ENCODE assay signal across 9 mouse cellular contexts in genomic region chr19:6911101-6912074, GRCm38 (mm10). TPM values are rescaled to one million over a fixed set of nuclear protein-coding genes. Genes with fewer than 3 reads are reported as not detected.
A peak's percentile ranks its signal among the peaks of the same experiment; 100 is the strongest.
DNase-seq lines count a peak whose midpoint lies in the region; ATAC-seq lines count a peak whose summit lies in the region.
"Had no signal": no experiment of that assay in that cellular context is flagged by ENCODE, and none has a peak within 500 bp of the region (broad histone marks: within the 10 kb centered on the region; RNA-seq: fewer than 3 reads in every experiment).

No protein-coding gene starts in this region.

- H3K4me2 ChIP-seq in lung, embryonic 16.5 days (ENCODE audit: low read depth, low read length), result peak overlapping the region; percentile 75
- peak overlapping the region; percentile 78 for H3K4me2 ChIP-seq in intestine, embryonic 14.5 days (ENCODE audit: low read length)
- peak overlapping the region; percentile 70; the same call in 1 of the 2 replicates for H3K4me2 ChIP-seq in neural tube, embryonic 14.5 days (ENCODE audit: low read depth, low read length)

- peak; percentile 29 for DNase-seq in adrenal gland, postnatal 14 days
- no peak for DNase-seq in adrenal gland, postnatal 10 days
- no peak for DNase-seq in lung, postnatal 25 days (ENCODE audit: low spot score)
- DNase-seq in intestine, embryonic 14.5 days (ENCODE audit: low spot score), result no peak
- no peak for DNase-seq in embryo, embryonic 10 days (ENCODE audit: low spot score)
- DNase-seq in Muller cell, postnatal 12 days (ENCODE audit: inconsistent ontology term), result no peak
- DNase-seq: thymus, adult 2 months had no signal

- no peak overlapping the region for H3K27ac ChIP-seq in lung, embryonic 16.5 days (ENCODE audit: low read length)
- no peak overlapping the region for H3K27ac ChIP-seq in intestine, embryonic 14.5 days (ENCODE audit: low read depth)
- no peak overlapping the region for H3K27ac ChIP-seq in neural tube, embryonic 14.5 days (ENCODE audit: low read depth, low read length)

- ATAC-seq in lung, embryonic 16.5 days (ENCODE audit: low read depth), result no peak
- no peak for ATAC-seq in intestine, embryonic 14.5 days (replicated peaks; ENCODE audit: low FRiP score, low TSS enrichment, low read depth)
- ATAC-seq in neural tube, embryonic 14.5 days (ENCODE audit: low read depth), result no peak

- H3K36me3 ChIP-seq in lung, embryonic 16.5 days (ENCODE audit: control insufficient read depth, insufficient read depth, low read length), result peaks cover 22% of the 10 kb centered on the region
- H3K36me3 ChIP-seq in intestine, embryonic 14.5 days (ENCODE audit: control insufficient read depth, insufficient read depth, low read length), result peaks cover 39% of the 10 kb centered on the region
- H3K36me3 ChIP-seq in neural tube, embryonic 14.5 days (ENCODE audit: control insufficient read depth, insufficient read depth, low read length), result peaks cover 22% of the 10 kb centered on the region

- H3K4me3 ChIP-seq in lung, embryonic 16.5 days (ENCODE audit: low read length), result no peak overlapping the region
- peak overlapping the region; percentile 74 for H3K4me3 ChIP-seq in intestine, embryonic 14.5 days (ENCODE audit: low read depth, low read length)
- no peak overlapping the region for H3K4me3 ChIP-seq in neural tube, embryonic 14.5 days (ENCODE audit: low read depth, low read length)

- H3K9me3 ChIP-seq in lung, embryonic 16.5 days (ENCODE audit: control insufficient read depth, low read length), result no peaks in the 10 kb centered on the region
- H3K9me3 ChIP-seq in intestine, embryonic 14.5 days (ENCODE audit: control insufficient read depth, low read length), result no peaks in the 10 kb centered on the region
- no peaks in the 10 kb centered on the region for H3K9me3 ChIP-seq in neural tube, embryonic 14.5 days (ENCODE audit: control insufficient read depth, low read length)

- H3K9ac ChIP-seq in lung, embryonic 16.5 days (ENCODE audit: low read length), result no peak overlapping the region
- 0 out of 2 replicates have a peak overlapping the region, but pooled peaks have one; percentile 25 for H3K9ac ChIP-seq in intestine, embryonic 14.5 days (ENCODE audit: low read length)
- no peak overlapping the region for H3K9ac ChIP-seq in neural tube, embryonic 14.5 days (replicated peaks; ENCODE audit: low read depth, low read length)

- peaks cover 17% of the 10 kb centered on the region for H3K4me1 ChIP-seq in lung, embryonic 16.5 days (replicated peaks; ENCODE audit: control insufficient read depth, insufficient read depth, low read length)
- H3K4me1 ChIP-seq in intestine, embryonic 14.5 days (replicated peaks; ENCODE audit: control insufficient read depth, insufficient read depth, low read length), result peaks cover 18% of the 10 kb centered on the region
- H3K4me1 ChIP-seq in neural tube, embryonic 14.5 days (ENCODE audit: control insufficient read depth, insufficient read depth, low read length), result peaks cover 18% of the 10 kb centered on the region

- 83% methylated on average over 19 of the region's 19 CpGs for WGBS in lung, embryonic 16.5 days
- WGBS in intestine, embryonic 14.5 days, result 86% methylated on average over 19 of the region's 19 CpGs
- 81% methylated on average over 19 of the region's 19 CpGs for WGBS in neural tube, embryonic 14.5 days

- no peaks in the 10 kb centered on the region for H3K27me3 ChIP-seq in lung, embryonic 16.5 days (ENCODE audit: control insufficient read depth, insufficient read depth, low read depth, low read length)
- H3K27me3 ChIP-seq in intestine, embryonic 14.5 days (replicated peaks; ENCODE audit: control insufficient read depth, insufficient read depth, low read length), result no peaks in the 10 kb centered on the region
- H3K27me3 ChIP-seq in neural tube, embryonic 14.5 days (ENCODE audit: control insufficient read depth, insufficient read depth, low read length), result no peaks in the 10 kb centered on the region

RNA-seq across cellular contexts. Expression of gene Prdx5, which starts 1.5 kb away (rescaled TPM):
- 420 and 426 TPM in 2 replicates for total RNA-seq in adrenal gland, postnatal 14 days (2021)
- 100 to 1,000 TPM; 417 to 451 TPM for total RNA-seq in adrenal gland, postnatal 10 days (2021)
- polyA plus RNA-seq in lung, embryonic 16.5 days (2015; fragmentation: Nextera tagmentation; extraction: Ambion mirVana), result 283 and 302 TPM in 2 replicates
- polyA plus RNA-seq in intestine, embryonic 14.5 days (2014; fragmentation: Nextera tagmentation; extraction: Ambion mirVana), result 116 and 139 TPM in 2 replicates
- polyA plus RNA-seq in neural tube, embryonic 14.5 days (2014; fragmentation: Nextera tagmentation; extraction: Ambion mirVana), result 240 and 272 TPM in 2 replicates

RNA-seq across cellular contexts. Expression of gene Trmt112, which starts 1.9 kb away (rescaled TPM):
- total RNA-seq in adrenal gland, postnatal 14 days (2021), result 76.6 and 79.0 TPM in 2 replicates
- 10 to 100 TPM; 53.9 to 70.4 TPM for total RNA-seq in adrenal gland, postnatal 10 days (2021)
- 136 and 137 TPM in 2 replicates for polyA plus RNA-seq in lung, embryonic 16.5 days (2015; fragmentation: Nextera tagmentation; extraction: Ambion mirVana)
- 136 and 150 TPM in 2 replicates for polyA plus RNA-seq in intestine, embryonic 14.5 days (2014; fragmentation: Nextera tagmentation; extraction: Ambion mirVana)
- 104 and 106 TPM in 2 replicates for polyA plus RNA-seq in neural tube, embryonic 14.5 days (2014; fragmentation: Nextera tagmentation; extraction: Ambion mirVana)

RNA-seq across cellular contexts. Expression of gene Esrra, which starts 10.2 kb away (rescaled TPM):
- 63.2 and 67.0 TPM in 2 replicates for total RNA-seq in adrenal gland, postnatal 14 days (2021)
- total RNA-seq in adrenal gland, postnatal 10 days (2021), result 10 to 100 TPM; 71.0 to 97.4 TPM
- polyA plus RNA-seq in lung, embryonic 16.5 days (2015; fragmentation: Nextera tagmentation; extraction: Ambion mirVana), result 8.5 and 9.9 TPM in 2 replicates
- 7.5 and 9.9 TPM in 2 replicates for polyA plus RNA-seq in intestine, embryonic 14.5 days (2014; fragmentation: Nextera tagmentation; extraction: Ambion mirVana)
- 6.9 and 8.4 TPM in 2 replicates for polyA plus RNA-seq in neural tube, embryonic 14.5 days (2014; fragmentation: Nextera tagmentation; extraction: Ambion mirVana)

RNA-seq across cellular contexts. Expression of gene Catsperz, which starts 13.8 kb away (rescaled TPM):
- 0.53 TPM in 1 of 2 replicates, not detected in the other for total RNA-seq in adrenal gland, postnatal 14 days (2021)
- 1 to 10 TPM; 1.2 to 1.7 TPM for total RNA-seq in adrenal gland, postnatal 10 days (2021)
- polyA plus RNA-seq in lung, embryonic 16.5 days (2015; fragmentation: Nextera tagmentation; extraction: Ambion mirVana), result 2.5 TPM in 2 replicates
- 0.70 and 1.4 TPM in 2 replicates for polyA plus RNA-seq in intestine, embryonic 14.5 days (2014; fragmentation: Nextera tagmentation; extraction: Ambion mirVana)
- 0.94 and 5.6 TPM in 2 replicates for polyA plus RNA-seq in neural tube, embryonic 14.5 days (2014; fragmentation: Nextera tagmentation; extraction: Ambion mirVana)

RNA-seq across cellular contexts. Expression of gene Kcnk4, which starts 22.9 kb away (rescaled TPM):
- total RNA-seq in adrenal gland, postnatal 14 days (2021), result 0.93 TPM in 1 of 2 replicates, not detected in the other
- under 1 TPM; 0.30 to 0.73 TPM for total RNA-seq in adrenal gland, postnatal 10 days (2021)
- polyA plus RNA-seq in lung, embryonic 16.5 days (2015; fragmentation: Nextera tagmentation; extraction: Ambion mirVana), result 0.21 and 0.96 TPM in 2 replicates
- 0.22 TPM in 1 of 2 replicates, not detected in the other for polyA plus RNA-seq in intestine, embryonic 14.5 days (2014; fragmentation: Nextera tagmentation; extraction: Ambion mirVana)
- 9.4 and 9.9 TPM in 2 replicates for polyA plus RNA-seq in neural tube, embryonic 14.5 days (2014; fragmentation: Nextera tagmentation; extraction: Ambion mirVana)
